Mouse (Mus musculus): ENCODE results near the gene Vps11.

DNA sequence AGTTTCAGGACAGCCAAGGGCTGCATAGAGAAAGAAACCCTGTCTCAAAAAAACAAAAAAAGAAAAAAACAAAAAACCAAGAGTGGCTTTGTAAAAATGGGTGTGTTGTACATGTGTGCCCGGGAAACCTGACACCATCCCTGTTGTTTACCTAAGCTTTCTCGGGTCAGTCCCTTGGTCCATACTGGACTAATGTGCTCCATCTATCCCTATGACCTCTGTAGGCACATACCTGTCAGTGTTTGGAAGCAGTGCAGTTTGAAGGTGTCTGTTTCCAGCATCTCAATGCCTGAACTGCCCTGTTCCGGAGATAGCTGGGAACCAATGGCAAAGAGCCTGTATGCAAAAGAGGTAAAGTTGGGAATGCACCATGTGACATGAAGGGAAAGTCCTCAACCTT is 43.5 kb upstream of the Vps11 start:
- TF ChIP-seq CTCF (IDR thresholded peaks at IDR 0.05; ENCODE audit: control insufficient read depth, insufficient read depth, insufficient replicate concordance, low read depth, low read length) (no peak), POLR2A (IDR thresholded peaks at IDR 0.05; ENCODE audit: control insufficient read depth, low read depth, low read length) (no peak)

All from testis, adult 2 months (tissue).